In genomic region chr3:38282891-38283290, GRCm38 (mm10) we compare ENCODE assay signal across 21 mouse cellular contexts.
DNase-seq lines count a peak whose midpoint lies in the region; ATAC-seq and TF ChIP-seq lines count a peak whose summit lies in the region.
"Had no signal": no experiment of that assay in that cellular context is flagged by ENCODE, and none has a peak within 500 bp of the region (broad histone marks: within the 10 kb centered on the region; RNA-seq: fewer than 3 reads in every experiment).

No protein-coding gene starts in this region.

- H3K4me2 ChIP-seq in heart, embryonic 15.5 days = no peak overlapping the region
- H3K4me2 ChIP-seq in heart, embryonic 12.5 days = no peak overlapping the region
- no peak overlapping the region for H3K4me2 ChIP-seq in intestine, postnatal 0 days (replicated peaks; ENCODE audit: low read depth)
- H3K4me2 ChIP-seq: forebrain, embryonic 15.5 days; limb, embryonic 15.5 days; midbrain, embryonic 15.5 days; neural tube, embryonic 12.5 days had no signal

- DNase-seq in CD4-positive helper T cell, adult 2 months (ENCODE audit: low read depth, low spot score) = peak; percentile 75
- peak; percentile 66 for DNase-seq in CD4-positive, CD25-positive, alpha-beta regulatory T cell, adult 2 months (ENCODE audit: low read depth, low spot score)
- DNase-seq in urinary bladder, adult 18-20 months (ENCODE audit: low spot score in 2 of 2) = no peak
- DNase-seq in kidney, adult 2 months = no peak
- DNase-seq: cerebellum, adult 2 months; cerebellum, postnatal 25 days; layer of hippocampus, adult 9-11 months; right cerebral cortex, adult 18-20 months; spleen, adult 18-20 months had no signal

- no peaks in the 10 kb centered on the region for H3K9me3 ChIP-seq in heart, embryonic 15.5 days (replicated peaks)
- peaks cover 3% of the 10 kb centered on the region; the same call in 1 of the 2 replicates for H3K9me3 ChIP-seq in heart, embryonic 12.5 days (replicated peaks)
- H3K9me3 ChIP-seq in intestine, postnatal 0 days (ENCODE audit: control insufficient read depth) = no peaks in the 10 kb centered on the region
- H3K9me3 ChIP-seq: forebrain, embryonic 15.5 days; limb, embryonic 10.5 days; limb, embryonic 15.5 days; midbrain, embryonic 15.5 days; neural tube, embryonic 12.5 days had no signal

- H3K4me1 ChIP-seq in heart, embryonic 15.5 days (replicated peaks) = peaks cover 37% of the 10 kb centered on the region
- H3K4me1 ChIP-seq in heart, embryonic 12.5 days (replicated peaks) = peaks cover 48% of the 10 kb centered on the region
- peaks cover 18% of the 10 kb centered on the region for H3K4me1 ChIP-seq in embryonic fibroblast, embryonic 13.5 days (ENCODE audit: control insufficient read depth, insufficient read depth, low read length)
- no peaks in the 10 kb centered on the region; the same call in 1 of the 2 replicates for H3K4me1 ChIP-seq in intestine, postnatal 0 days (replicated peaks; ENCODE audit: control insufficient read depth, insufficient read depth, low read length)
- H3K4me1 ChIP-seq in kidney, adult 2 months (ENCODE audit: control insufficient read depth, insufficient read depth, low read length) = no peaks in the 10 kb centered on the region
- H3K4me1 ChIP-seq: forebrain, embryonic 15.5 days; midbrain, embryonic 15.5 days; neural tube, embryonic 12.5 days had no signal

- H3K27ac ChIP-seq in heart, embryonic 15.5 days = peak overlapping the region; percentile 84
- no peak overlapping the region; the same call in 1 of the 2 replicates for H3K27ac ChIP-seq in heart, embryonic 12.5 days (ENCODE audit: poor library complexity, severe bottlenecking)
- peak overlapping the region; percentile 41; the same call in 1 of the 2 replicates for H3K27ac ChIP-seq in embryonic fibroblast, embryonic 13.5 days (ENCODE audit: insufficient read depth, low read length)
- no peak overlapping the region for H3K27ac ChIP-seq in intestine, postnatal 0 days (ENCODE audit: low read depth, low read length)
- no peak overlapping the region for H3K27ac ChIP-seq in kidney, adult 2 months (ENCODE audit: insufficient read depth, low read depth, low read length)
- H3K27ac ChIP-seq: forebrain, embryonic 15.5 days; limb, embryonic 10.5 days; liver, embryonic 14.5 days; macrophage; midbrain, embryonic 15.5 days; neural tube, embryonic 12.5 days had no signal

- no peaks in the 10 kb centered on the region for H3K27me3 ChIP-seq in heart, embryonic 15.5 days
- no peaks in the 10 kb centered on the region for H3K27me3 ChIP-seq in heart, embryonic 12.5 days (replicated peaks)
- no peaks in the 10 kb centered on the region for H3K27me3 ChIP-seq in intestine, postnatal 0 days (replicated peaks; ENCODE audit: control insufficient read depth, insufficient read depth, low read length)
- H3K27me3 ChIP-seq in kidney, adult 2 months (replicated peaks; ENCODE audit: control insufficient read depth, insufficient read depth, low read length) = no peaks in the 10 kb centered on the region
- H3K27me3 ChIP-seq: forebrain, embryonic 15.5 days; limb, embryonic 15.5 days; midbrain, embryonic 15.5 days; neural tube, embryonic 12.5 days had no signal

- H3K4me3 ChIP-seq in heart, embryonic 15.5 days = no peak overlapping the region
- H3K4me3 ChIP-seq in heart, embryonic 12.5 days = no peak overlapping the region
- no peak overlapping the region for H3K4me3 ChIP-seq in embryonic fibroblast, embryonic 13.5 days (ENCODE audit: insufficient read depth, low read length)
- H3K4me3 ChIP-seq in intestine, postnatal 0 days (ENCODE audit: low read depth, low read length) = no peak overlapping the region
- H3K4me3 ChIP-seq in kidney, adult 2 months (ENCODE audit: insufficient read depth, low read depth, low read length) = no peak overlapping the region
- H3K4me3 ChIP-seq: forebrain, embryonic 15.5 days; limb, embryonic 10.5 days; limb, embryonic 15.5 days; midbrain, embryonic 15.5 days; neural tube, embryonic 12.5 days had no signal

- ATAC-seq in heart, embryonic 15.5 days (replicated peaks; ENCODE audit: insufficient number of reproducible peaks, insufficient read depth, low FRiP score, low read depth) = no peak
- ATAC-seq in heart, embryonic 12.5 days (ENCODE audit: insufficient number of reproducible peaks, low FRiP score) = no peak
- no peak for ATAC-seq in intestine, postnatal 0 days
- ATAC-seq: forebrain, embryonic 15.5 days; hindbrain, embryonic 16.5 days; midbrain, embryonic 15.5 days had no signal

- no peak for TF ChIP-seq CTCF in embryonic fibroblast, embryonic 13.5 days (IDR thresholded peaks at IDR 0.05; ENCODE audit: borderline replicate concordance, insufficient read depth, low read length)
- no peak for TF ChIP-seq CTCF in intestine, postnatal 0 days (IDR thresholded peaks at IDR 0.05; ENCODE audit: low read depth)
- no peak for TF ChIP-seq CTCF in kidney, adult 2 months (conservative IDR thresholded peaks at IDR 0.05; ENCODE audit: insufficient read depth, insufficient read length, low read depth, low read length)

- TF ChIP-seq POLR2A in embryonic fibroblast, embryonic 13.5 days (IDR thresholded peaks at IDR 0.05; ENCODE audit: low read depth, low read length) = no peak
- no peak for TF ChIP-seq POLR2A in kidney, adult 2 months (IDR thresholded peaks at IDR 0.05; ENCODE audit: low read depth, low read length)

- H3K9ac ChIP-seq in heart, embryonic 15.5 days = no peak overlapping the region
- no peak overlapping the region for H3K9ac ChIP-seq in heart, embryonic 12.5 days
- H3K9ac ChIP-seq in intestine, postnatal 0 days (ENCODE audit: low read depth, low read length) = no peak overlapping the region
- H3K9ac ChIP-seq: forebrain, embryonic 15.5 days; limb, embryonic 15.5 days; liver, embryonic 14.5 days; midbrain, embryonic 15.5 days; neural tube, embryonic 12.5 days had no signal

- WGBS in heart, embryonic 15.5 days = 85% methylated on average over 4 of the region's 4 CpGs
- WGBS in heart, embryonic 12.5 days = 89% methylated on average over 4 of the region's 4 CpGs
- WGBS in intestine, postnatal 0 days = 94% methylated on average over 4 of the region's 4 CpGs
- WGBS in kidney, adult 2 months = 94% methylated on average over 4 of the region's 4 CpGs

- H3K36me3 ChIP-seq in heart, embryonic 15.5 days = no peaks in the 10 kb centered on the region
- H3K36me3 ChIP-seq in heart, embryonic 12.5 days = no peaks in the 10 kb centered on the region
- no peaks in the 10 kb centered on the region for H3K36me3 ChIP-seq in intestine, postnatal 0 days (ENCODE audit: control insufficient read depth, insufficient read depth)
- no peaks in the 10 kb centered on the region for H3K36me3 ChIP-seq in kidney, adult 2 months (ENCODE audit: control insufficient read depth, insufficient read depth, low read length)
- H3K36me3 ChIP-seq: forebrain, embryonic 15.5 days; limb, embryonic 10.5 days; limb, embryonic 15.5 days; midbrain, embryonic 15.5 days; neural tube, embryonic 12.5 days had no signal

Comparison
In these comparisons a context has a peak if more than half of its experiments do, and no peak if none do; other contexts are left out.
1. H3K27ac ChIP-seq: peak in heart, embryonic 15.5 days (single experiment) and embryonic fibroblast, embryonic 13.5 days (single experiment); none in heart, embryonic 12.5 days (single experiment), intestine, postnatal 0 days (single experiment) and kidney, adult 2 months (single experiment).
2. DNase-seq: peak in CD4-positive helper T cell, adult 2 months (single experiment) and CD4-positive, CD25-positive, alpha-beta regulatory T cell, adult 2 months (single experiment); none in urinary bladder, adult 18-20 months (0 of 2) and kidney, adult 2 months (single experiment).